Mouse (Mus musculus) E14TG2a.4 (cell line): ENCODE measurements around the gene Nudt8.

ENCODE experiments used
- CTCF ChIP-seq: conservative IDR thresholded peaks from 2 replicates; pipeline ENCODE4 v1.5.1; 2014; ENCODE audit warnings: low read length
- POU5F1 ChIP-seq: IDR thresholded peaks from 2 replicates; pipeline ENCODE4 v1.6.1; 2014; ENCODE audit warnings: low read length, borderline replicate concordance

- peak; percentile 59 for TF ChIP-seq CTCF
- TF ChIP-seq POU5F1: no peak
Observed at GRCm38 (mm10) chr19:4012432-4013022, 12.1 kb downstream of the Nudt8 start, which contains the start of gene Ndufv1.
